Mouse (Mus musculus) thymus, adult 18-20 months (tissue): ENCODE measurements around the gene Bbs10.

Source experiments
- DNase-seq, 2 experiments: peaks; one replicate each; pipeline ENCODE4 v3.0.0; 2022; ENCODE audit warnings: mixed read lengths in 2 of 2

The Bbs10 gene

DNA sequence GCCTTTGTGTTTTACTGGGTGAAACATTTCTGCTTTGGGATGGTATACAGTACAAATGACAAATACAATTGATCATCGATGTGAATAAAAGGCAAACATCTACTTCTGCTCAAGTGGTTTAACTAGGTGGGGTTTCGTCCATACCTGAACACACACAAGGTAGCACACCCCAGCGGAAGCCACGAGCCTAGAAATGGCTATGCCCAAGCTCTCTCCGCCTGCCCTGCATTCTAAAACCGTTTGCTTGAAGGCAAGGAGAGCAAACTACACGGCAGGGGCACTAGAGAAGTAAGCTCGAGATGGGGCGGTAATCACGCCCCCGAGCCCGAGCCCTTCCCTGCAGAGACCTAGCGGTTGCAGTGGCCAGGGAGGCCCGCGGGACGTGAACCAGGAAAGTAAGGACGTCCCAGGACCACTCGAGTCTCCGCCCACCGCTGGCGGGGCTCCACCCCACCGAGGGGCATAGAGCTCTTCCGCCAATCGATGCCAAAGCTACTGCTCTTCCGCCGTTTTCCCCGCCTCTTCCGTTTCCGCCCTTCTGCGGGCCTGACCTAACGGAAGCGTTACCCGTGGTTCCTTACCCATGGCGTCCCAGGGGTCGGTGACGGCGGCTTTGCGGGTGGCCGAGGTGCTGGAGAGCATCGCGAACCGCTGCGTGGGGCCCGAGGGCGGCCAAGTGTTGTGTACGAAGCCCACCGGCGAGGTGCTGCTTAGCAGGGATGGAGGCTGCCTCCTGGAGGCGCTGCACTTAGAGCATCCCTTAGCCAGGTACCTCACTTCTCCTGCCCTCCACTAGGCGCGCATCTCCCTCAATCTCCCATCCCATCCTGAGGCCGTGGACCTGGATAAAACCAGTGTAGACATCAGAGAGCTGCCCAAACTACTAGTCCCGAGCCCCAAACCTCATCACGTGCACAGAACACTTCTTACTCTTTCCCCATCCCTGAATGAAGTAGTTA lies at the start of gene Bbs10:
Bbs10 (plus strand) TSS at position 540 of the 959 bp plus-strand sequence.
- DNase-seq: peak; percentile 87 to 92

DNA sequence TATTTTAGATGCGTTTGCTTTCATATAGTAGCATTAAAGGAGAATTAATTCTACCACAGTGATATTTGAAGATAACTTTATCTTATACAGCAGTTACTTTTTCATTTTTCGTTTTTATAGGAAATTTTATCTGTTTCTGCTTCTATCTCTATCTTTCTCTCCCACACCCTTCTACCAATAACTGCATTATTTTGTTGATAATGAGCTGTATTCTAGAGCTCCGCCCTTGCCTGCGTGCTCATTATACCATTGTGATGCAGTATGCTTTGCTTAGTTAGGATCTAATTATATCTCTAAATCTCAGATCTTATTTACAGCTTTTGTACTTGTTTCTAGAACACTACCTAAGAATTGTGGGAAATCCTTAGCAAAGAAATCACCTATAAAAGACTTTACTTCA lies 48.3 kb upstream of the Bbs10 start:
- no peak for DNase-seq

DNA sequence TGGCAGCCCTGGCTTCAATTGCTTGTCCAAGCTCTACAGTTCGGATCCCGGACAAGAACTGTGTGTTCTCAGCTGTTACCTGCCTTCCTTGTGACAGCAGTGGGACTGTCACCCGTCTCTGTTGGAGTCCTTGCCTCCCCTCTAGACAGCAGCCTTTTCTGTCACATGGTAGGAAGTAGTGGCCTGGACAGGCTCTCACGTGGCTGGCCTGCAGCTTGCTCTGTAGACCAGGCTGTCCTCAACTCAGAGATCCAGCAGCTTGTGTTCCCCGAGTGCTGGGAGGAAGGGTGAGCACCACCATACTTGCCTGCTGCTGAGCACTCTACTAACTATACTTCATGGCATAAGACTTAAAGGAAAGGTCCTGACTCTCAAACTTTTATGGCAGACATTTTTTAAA lies 46.8 kb upstream of the Bbs10 start:
- no peak for DNase-seq

DNA sequence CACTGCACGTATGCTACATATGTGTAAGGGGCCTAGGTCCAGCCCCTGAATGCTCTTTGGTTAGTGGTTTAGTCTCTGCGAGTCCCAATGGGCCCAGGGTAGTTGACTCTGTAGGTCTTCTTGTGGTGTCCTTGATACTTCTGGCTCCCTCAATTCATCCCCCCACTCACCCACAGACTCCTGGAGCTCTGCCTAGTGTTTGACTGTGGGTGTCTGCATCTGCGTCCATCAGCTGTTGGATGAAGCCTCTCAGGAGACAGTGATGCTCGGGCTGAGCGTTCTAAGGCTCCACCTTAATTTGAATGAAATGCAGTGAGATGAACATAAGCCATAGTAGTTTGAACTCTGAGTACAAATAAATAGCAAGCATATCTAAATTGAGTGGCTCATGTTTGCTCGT lies 43.3 kb upstream of the Bbs10 start:
- DNase-seq: no peak

DNA sequence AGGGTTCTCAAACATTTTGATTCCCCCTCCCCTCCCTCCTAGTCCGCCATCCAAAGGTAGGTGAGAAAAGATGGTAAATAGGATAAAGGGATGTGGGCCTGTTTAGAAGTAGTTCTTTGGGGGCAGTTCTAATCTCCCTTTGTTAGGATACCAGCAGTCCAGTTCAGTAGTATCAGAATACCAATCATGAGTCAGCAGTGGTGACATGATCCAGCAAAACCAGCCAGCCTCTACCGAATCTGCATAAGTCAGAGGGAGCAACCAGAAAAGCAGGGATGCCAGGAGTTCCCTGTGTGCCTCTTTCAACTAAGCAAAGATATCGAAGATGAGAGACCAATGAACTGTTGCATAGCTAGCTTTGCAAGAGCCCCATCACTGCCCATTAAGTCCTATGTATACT lies 42.3 kb upstream of the Bbs10 start:
- no peak for DNase-seq

DNA sequence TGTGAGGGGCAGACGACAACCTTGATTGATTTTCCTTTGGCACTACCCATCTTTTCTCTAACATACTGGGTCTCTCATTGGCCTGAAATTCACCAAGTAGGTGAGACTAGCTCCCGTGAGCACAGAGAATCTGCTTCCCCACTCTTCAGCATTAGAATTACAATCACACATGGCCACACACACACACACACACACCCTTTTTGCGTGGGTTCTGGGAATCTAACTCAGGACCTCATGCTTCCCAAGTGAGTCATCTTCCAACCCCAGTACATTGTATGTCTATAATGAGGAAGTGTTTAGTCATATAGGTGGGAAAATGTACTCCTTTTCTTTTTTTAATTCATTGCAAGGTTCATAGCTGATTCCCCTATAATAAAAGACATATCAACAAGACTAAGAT lies 41.1 kb upstream of the Bbs10 start:
- no peak for DNase-seq

DNA sequence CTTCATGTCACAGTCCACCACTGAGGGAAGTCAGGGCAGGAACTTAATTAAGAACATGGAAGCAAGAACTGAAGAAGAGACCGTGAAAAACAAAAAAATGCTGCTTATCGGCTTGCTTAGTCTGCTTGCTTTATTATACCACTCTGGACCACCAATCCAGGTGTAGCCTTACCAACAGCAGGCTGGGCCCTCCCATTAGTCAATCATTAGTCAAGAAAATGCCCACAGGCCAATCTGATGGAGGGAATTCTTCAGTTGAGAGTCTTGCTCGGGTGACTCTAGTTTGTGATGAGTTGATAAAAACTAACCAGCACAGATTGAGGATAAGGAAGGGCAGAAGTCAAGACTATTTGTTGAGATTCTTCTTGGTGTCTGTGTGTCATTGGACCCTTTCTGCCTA lies 40.2 kb upstream of the Bbs10 start:
- DNase-seq: no peak

DNA sequence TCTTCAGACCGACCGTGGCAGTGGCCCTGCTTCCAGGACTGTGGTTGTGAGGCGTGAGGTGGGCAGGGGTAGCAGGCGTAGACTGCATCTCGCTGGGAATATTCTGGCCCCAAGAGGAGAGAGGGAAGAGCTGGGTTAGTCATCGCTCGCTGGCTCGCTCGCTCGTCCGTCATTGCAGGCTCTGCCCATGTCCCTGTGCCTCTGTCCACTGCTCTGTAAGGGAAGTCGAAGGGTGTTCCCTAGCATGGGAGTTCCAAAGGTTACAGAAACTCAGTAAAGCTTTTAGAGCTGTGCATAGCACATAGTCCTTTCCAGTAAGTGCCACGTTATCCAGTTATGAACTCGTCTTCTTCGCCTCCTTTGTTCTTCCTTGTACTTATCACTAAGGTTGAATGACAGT lies 26.8 kb upstream of the Bbs10 start:
- DNase-seq: no peak

DNA sequence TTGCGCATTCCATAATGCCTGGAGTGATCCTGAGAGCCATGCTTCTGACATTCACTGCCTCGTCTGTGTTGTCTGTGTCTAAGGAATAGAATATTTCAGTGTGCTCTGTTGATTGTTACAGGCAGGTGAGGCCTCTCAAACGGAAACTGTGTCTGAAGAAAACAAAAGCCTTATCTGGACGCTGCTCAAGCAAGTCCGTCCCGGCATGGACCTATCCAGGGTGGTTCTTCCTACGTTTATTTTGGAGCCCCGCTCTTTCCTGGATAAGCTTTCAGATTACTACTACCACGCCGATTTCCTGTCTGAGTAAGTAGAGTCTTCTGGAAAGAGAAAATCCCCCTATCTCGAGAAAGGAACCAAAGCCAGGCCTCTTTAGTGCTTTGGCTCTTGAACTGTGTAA lies 25.6 kb upstream of the Bbs10 start:
- no peak for DNase-seq

DNA sequence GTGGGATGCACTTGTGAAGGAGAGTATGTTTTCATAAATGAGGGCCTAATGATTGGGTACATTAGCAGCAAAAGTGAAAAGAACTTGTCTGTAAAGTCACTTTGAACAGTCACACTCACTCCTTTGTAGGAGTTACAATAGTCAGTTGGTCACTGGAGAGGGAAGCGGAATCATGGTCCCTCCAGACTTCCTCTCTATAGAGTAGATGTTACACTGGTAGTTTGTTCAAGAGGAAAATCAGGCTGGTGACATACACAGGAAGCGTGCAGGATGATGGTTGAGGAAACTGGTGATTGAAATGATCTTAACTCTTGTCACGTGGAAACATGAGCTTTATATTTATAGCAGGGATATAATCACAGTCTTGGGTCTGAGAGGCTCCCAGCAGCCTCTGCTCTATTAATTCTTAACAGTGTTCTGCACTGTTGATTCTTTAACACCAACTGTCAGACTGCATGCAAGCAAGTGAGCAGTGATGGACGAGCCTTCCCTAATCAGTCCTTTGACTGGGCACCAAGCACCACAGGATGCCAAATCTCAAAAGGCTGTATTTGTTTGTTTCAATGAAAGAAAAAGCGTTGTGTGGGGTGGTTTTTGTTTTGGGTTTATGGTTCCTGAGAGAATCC lies 24.9 kb upstream of the Bbs10 start:
- no peak for DNase-seq

DNA sequence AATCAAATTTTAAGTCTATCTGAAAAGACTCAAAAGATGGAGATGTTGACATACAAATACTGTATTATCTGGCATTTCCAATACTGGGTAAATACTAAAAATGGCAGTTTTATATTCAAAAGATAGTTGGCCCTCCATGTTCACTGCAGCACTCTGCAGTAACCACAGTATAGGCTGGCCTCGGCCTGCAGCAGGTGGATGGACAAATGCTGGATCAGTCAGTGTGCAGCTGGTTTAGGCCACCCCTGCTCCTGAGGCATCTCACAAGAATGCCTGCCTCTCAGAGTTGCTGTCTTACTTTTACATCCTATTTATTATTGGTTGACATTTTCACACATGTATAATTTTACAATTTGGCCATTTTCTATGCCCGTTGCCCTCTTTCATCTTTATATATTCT lies 22.7 kb upstream of the Bbs10 start:
- no peak for DNase-seq

DNA sequence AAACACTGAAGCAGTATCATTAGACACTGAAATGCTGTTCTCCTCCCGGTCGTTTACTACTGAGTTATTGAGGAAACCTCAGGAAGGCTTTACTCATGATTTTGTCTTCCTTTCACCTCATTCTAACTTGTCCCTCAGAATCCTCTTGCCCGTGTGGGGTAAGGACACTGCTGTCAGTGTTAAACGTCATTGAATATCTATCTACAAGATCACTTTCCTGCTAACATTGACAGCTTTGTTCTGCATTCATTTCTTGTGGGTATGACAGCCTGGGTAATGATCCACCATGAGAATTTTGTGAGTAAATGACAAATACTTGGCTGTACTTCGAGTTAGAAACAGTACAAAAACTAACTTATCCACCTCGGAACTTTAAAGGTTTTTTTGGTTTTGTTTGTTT lies 848 bp upstream of the Bbs10 start:
- DNase-seq: no peak

DNA sequence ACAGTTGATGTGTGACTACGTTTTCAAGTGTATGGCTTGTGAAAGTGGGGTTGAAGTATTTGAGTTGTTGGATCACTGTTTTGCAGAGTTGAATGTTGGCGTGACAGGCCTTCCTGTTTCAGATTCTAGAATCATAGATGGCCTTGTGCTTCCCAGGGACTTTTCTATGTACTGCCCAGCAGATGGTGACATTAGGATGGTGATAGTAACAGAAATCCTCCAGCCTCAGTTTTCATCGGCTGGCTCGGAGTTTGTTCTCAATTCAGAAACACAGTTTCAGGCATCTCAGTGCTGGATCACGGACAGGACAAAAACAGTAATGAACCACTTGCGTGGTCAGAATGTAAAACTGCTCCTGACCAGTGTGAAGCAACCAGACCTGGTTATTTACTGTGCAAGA lies 1.1 kb downstream of the Bbs10 start:
- no peak for DNase-seq

DNA sequence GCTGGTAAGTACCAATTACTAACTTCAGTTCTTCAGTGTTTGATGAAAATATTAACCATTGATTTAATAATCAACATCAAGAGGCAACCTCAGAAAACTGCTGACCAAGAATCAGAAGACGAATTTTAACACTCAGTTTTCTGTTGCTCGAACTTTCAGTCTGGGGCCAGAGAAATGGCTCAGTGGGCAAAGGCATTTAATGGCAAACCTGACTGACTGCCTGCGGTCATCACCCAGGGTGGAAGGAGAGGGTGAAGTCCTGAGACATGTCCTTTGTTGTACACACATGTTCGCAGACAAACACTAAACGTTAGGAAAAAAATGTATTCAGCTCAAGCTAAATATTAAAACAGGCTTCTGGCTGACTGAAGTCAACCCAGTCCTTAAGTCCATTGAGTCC lies 2.6 kb downstream of the Bbs10 start:
- no peak for DNase-seq

DNA sequence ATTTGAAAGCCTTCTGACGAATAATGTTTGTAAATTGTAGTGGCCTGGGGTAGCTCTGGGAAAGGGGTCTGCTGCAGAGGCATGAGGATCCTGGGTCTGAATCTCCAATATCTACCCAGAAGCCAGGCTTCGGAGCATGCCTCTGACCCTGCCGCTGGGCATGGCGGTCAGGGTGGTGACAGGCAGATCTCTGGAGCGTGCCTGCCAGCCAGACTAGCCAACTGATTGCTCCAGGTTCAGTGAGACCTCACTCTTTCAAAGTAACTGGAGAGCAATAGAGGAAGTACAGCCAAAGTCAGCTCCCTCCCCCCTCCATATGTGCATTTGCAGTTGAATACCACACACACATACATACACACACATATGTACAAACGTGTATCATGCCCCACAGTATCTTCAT lies 4.0 kb downstream of the Bbs10 start:
- no peak for DNase-seq

DNA sequence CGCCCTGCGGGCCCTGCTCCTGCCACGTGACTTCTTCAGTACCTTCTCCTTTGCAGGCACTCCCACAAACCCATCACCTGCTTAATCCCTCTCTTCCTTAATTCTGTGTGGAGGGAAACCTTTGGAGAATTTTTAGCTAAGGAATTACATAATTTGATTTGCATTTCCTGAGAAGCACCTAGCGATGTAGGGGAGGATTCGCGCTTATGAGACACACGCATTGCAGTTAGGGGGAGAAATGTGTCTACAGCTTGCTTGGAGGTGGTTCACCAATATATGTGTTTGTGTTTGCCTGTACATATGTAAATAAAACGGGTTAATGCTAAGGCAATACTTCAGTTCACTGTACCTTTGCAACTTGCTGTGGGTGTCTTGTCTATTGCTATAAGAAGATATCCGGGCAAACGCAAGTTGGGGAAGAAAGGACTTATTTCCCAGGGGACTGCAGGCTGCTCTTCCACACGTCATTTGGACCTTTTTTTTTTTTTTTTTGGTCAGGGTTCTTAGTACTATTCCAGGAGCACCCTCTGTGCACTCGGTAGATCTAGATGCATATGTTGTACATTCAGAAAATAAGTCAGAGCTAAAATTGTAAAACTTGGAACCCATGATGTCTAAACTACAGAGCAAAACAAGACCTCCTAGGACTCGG lies 10.5 kb downstream of the Bbs10 start:
- no peak for DNase-seq

DNA sequence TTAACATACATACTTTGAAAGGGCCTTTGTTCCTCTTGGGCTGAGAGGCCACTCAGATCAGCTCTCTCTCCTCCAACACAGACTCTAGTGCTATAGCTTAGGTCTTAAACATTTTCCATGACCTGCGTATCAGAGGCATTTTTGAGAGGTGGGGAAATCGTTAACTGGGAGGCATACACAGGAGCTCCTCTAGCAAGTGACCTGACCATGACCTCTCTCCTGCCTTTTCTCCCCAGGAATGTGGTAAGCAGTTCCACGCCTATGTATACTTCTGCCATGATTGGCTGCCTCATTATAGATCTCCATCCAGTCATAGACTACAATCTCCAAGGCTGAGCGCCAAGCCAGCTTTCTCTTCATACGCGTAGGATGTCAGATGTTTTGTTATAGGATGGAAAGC lies 14.8 kb downstream of the Bbs10 start:
- no peak for DNase-seq

DNA sequence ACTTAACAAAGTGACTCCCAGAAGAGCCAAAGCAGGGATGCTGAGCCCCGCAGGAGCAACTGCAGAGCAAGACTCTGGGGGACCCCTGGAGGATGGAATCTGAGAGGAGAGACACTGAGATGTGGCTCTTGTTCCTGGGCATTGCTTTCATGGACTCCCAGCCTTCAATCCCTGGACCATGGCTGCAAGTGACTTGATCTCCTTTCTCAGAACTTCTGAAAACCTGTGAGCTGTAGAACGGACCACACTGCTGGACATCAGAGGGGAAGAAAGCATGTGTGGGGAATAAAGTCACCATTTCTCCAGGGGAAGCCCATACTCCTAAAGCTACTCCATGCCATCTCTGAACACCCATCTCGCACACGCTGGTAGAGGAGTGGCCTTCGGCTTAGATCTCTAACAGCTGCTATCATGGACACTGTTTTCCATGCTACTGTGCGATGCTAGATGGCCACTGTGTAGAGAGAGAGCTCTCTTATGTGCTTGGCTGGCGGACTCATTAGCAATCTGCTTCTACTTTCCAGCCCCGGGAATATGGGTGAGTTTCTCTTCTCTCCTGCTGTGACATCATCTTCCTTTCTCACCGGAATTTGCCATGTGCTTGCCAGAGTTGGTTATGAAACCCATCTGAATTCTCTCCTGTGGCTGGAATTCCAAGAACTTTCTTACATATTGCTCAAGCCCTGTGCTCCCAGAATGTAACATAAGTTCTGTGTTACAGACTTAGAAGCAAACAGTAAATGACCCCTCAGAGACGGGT lies 16.3 kb downstream of the Bbs10 start:
- DNase-seq: no peak

DNA sequence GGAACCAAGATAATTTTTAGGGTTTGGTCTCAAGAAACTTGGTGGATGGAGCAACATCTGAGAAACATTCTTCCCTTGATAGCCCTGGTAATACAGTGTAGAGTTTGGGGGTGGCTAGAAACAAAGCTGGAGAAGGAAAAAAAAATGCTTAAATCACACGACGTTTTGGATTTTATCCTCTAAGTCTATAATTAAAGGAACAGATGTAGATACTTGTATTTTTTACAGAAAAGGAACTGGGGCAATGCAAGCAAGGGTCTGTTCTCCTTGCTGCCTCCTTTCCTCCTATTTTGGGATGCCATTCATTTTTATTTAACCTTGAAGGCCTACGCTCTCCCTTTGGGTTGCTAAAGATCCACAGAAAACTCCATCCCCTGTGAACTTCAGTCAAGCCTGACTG lies 17.5 kb downstream of the Bbs10 start:
- DNase-seq: no peak

DNA sequence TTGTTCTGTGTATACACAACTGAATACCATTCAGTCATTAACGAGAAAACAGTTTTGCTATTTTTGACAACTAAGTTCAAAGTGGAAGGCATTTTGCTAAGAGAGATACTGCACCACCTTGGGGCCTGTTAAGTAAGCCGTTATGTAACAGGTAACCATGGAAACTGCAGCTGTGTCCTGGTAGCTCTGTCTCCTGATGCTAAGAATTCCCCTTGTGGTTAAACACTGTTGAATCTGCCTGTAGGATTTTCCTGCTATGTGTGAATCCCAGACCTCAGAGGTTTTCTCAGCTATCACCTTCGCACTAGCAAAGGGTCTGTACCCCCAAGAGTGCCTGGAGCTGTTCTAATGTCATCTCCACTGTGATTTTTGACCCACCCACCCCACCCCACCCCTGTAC lies 19.5 kb downstream of the Bbs10 start:
- no peak for DNase-seq

DNA sequence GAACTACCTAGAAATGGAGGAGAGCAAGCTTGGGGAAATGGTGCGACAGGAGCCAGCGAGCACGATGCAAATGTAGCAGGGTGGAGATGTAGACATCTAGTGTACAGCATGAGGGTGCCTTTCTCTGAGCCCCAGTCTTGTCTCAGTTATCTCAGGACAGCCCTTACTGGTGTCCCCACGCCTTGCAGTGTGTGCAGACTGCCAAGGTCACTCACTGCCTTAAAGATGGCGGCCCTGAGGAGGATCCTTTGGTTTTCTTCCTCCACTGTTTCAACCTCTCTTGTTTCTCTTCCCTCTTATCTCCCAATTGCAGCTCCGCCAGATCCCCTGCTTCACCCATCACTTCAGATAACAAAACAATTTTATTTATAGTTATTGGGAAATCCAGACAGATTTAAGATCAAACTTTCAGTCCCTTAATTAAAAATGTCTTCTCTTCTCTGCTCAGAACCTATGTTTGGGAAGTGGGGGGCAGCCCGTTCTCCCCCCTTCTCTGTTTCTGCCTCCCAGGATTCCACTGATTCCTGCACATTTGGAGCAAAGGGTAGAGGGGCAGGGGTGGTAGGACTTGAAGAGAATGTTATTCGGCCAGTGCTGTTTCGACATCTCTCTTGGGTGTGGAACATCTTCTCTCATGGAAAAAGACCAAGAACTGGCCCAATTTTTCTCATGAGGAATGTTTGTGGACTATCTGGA lies 20.5 kb downstream of the Bbs10 start:
- no peak for DNase-seq

DNA sequence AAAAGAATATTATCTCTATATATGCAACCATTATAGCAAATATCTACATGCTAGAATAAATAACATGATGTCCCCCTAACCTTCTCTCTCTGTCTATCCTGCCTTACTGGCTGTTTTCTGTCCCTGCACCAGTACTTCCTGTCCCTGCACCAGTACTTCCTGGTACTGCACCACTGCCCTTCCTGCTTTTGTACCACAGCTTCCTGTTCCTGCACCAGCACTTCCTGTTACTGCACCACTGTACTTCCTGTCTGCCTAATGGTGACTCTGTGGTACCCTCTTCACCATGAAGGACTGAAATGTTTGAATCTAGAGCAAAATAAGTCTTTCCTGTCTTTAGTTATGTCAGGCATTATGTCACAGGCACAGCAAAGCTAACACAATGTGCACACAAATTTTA lies 22.1 kb downstream of the Bbs10 start:
- DNase-seq: no peak

DNA sequence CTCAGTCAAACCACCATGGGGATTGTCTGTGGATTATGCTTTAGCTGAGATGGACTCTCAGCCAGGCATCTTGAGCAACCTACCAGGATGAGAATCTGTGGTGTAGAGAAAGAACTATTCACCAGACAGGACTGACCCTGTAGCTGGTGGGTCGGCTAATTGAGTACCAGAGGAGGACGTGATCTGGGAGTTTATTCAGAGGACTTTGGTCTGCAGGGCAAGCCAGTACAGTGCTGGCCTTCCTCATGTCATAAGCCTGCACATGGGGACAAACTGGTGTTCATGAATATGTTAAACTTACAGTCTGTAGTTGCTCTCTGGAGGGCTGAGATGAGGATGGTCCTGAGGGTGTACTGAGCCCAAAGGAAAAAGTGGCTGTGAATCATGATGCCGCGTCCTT lies 29.5 kb downstream of the Bbs10 start:
- no peak for DNase-seq
